Mouse (Mus musculus): ENCODE results near the gene Olfr836. TPM values are rescaled to one million over a fixed set of nuclear protein-coding genes. Genes with fewer than 3 reads are reported as not detected.
"Not testable (repeated sequence)": the region's sequence is repeated elsewhere in the genome, so short reads cannot be mapped to it uniquely, and the experiment has no call there.

Olfr836 gene
- not detected for total RNA-seq (2021)
- long read RNA-seq, experiment 1 = 0 reads
- long read RNA-seq, experiment 2 = 0 reads

DNA sequence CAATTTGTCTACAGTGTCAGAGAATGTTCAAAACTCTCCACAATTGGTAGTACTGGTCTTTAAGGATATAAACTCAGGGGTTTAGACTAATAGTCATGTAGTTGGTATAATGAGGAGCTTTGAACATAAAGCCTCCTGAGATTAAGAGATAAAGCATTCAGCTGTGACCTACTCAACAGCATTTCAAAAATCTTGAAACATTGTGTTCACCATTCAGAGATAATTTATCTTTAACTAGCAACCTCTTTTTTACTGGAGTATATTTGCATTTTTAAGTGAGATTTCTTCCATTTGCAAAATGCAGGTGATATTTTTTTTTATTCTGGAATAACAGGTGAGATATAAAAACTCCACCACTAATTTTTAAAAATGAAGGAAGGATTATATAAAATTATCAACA, at the start of gene Olfr836:
Olfr836 (plus strand) TSS at position 301 of the 400 bp plus-strand sequence.
- no peak for TF ChIP-seq CTCF (conservative IDR thresholded peaks at IDR 0.05)
- no peak for DNase-seq (ENCODE audit: low spot score in 2 of 2)
- no peak within 1 kb of the TSS for H3K27ac ChIP-seq
- no peak within 1 kb of the TSS for H3K4me3 ChIP-seq

- DNase-seq (ENCODE audit: low spot score in 2 of 2) = no peak
- no peak for TF ChIP-seq CTCF (conservative IDR thresholded peaks at IDR 0.05)
These were observed 35.2 kb upstream of the Olfr836 start for GRCm38 (mm10) chr9:19084986-19085385.

GRCm38 (mm10) chr9:19092889-19093753, 27.1 kb upstream of the Olfr836 start:
- not testable (repeated sequence) for DNase-seq (ENCODE audit: low spot score in 2 of 2); H3K27ac ChIP-seq; H3K4me3 ChIP-seq

More at GRCm38 (mm10) chr9:19084986-19085385, 35.2 kb upstream of the Olfr836 start:
- Histone ChIP-seq H3K4me3 (no peak overlapping the region), H3K27ac (no peak overlapping the region)

DNA sequence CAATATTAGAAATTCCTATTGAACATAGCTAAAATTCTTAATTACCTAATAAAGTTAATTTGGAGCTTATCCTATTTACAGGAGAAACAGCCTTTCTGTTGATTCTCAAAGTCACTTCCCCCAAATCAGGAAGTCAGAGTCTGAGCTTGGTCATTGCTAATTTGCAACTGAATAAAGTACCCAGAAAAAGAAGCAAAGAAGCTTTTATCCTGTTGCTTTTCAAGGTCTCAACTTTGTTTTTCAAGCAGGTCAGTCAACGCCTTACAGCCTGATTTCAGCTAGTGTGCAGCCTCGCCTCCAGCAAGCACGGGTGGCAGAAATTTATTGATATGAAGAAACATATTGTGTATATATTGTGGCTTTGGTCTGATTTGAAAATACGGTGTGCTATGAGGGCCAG, 22.9 kb upstream of the Olfr836 start:
- DNase-seq (ENCODE audit: low spot score in 2 of 2) = no peak
- no peak for TF ChIP-seq CTCF (conservative IDR thresholded peaks at IDR 0.05)
- Histone ChIP-seq H3K27ac (no peak overlapping the region), H3K4me3 (no peak overlapping the region)

- Histone ChIP-seq H3K27ac (no peak within 1 kb of the TSS), H3K4me3 (no peak within 1 kb of the TSS)
- no peak for TF ChIP-seq CTCF (conservative IDR thresholded peaks at IDR 0.05)
- DNase-seq (ENCODE audit: low spot score in 2 of 2) = no peak
These were observed 15.8 kb downstream of the Olfr836 start, which contains the start of gene Olfr837 for GRCm38 (mm10) chr9:19136017-19136416. Gene Olfr837, plus strand, starts transcription at chr9:19136317.

Other genes with a start within 250 kb of the Olfr836 start
- gene Olfr830, start 245.7 kb upstream of the Olfr836 start, total RNA-seq (2021) = not detected
- gene Olfr832, start 183.3 kb upstream of the Olfr836 start, total RNA-seq (2021) = not detected
- gene Olfr834, start 132.4 kb upstream of the Olfr836 start, total RNA-seq (2021) = not detected
- not detected for gene Olfr835, start 87.6 kb upstream of the Olfr836 start, total RNA-seq (2021)
- not detected for gene Olfr837, start 15.9 kb downstream of the Olfr836 start, total RNA-seq (2021)
- gene Olfr839-ps1, start 56.9 kb downstream of the Olfr836 start, total RNA-seq (2021) = under 1 TPM; 0.05 to 0.08 TPM
- not detected for gene Olfr843, start 131.6 kb downstream of the Olfr836 start, total RNA-seq (2021)
- gene Olfr844, start 196.0 kb downstream of the Olfr836 start, total RNA-seq (2021) = not detected
- not detected for gene Olfr845, start 216.1 kb downstream of the Olfr836 start, total RNA-seq (2021)
- gene Olfr846, start 243.6 kb downstream of the Olfr836 start, total RNA-seq (2021) = not detected